Mouse (Mus musculus) olfactory bulb, adult 2 months (tissue): ENCODE data around the gene Tnnt3.

ENCODE experiments used
- CTCF ChIP-seq: fragments of 200-500 bp; IDR thresholded peaks from 2 replicates; pipeline ENCODE4 v1.5.1; 2012; ENCODE audit warnings: low read depth, mild to moderate bottlenecking, low read length, moderate library complexity; ENCODE audit not compliant: insufficient read depth
- POLR2A ChIP-seq: fragments of 200-500 bp; IDR thresholded peaks from 2 replicates; pipeline ENCODE4 v1.6.1; 2012; ENCODE audit warnings: mild to moderate bottlenecking, low read depth, low read length, moderate library complexity; ENCODE audit not compliant: insufficient read depth

GRCm38 (mm10) chr7:142475641-142476040 lies 23.0 kb upstream of the Tnnt3 start:
- TF ChIP-seq CTCF (no peak), POLR2A (no peak)
